Mouse (Mus musculus) mesoderm, embryonic 11.5 days (tissue): Measurements from ENCODE around the gene Eif4g1.
A peak's percentile ranks its signal among the peaks of the same experiment; 100 is the strongest.

Source experiments
- DNase-seq: peaks from one replicate; pipeline ENCODE4 v3.0.0-alpha.2; 2012; ENCODE audit warnings: low read depth, low spot score

Gene Eif4g1

DNA sequence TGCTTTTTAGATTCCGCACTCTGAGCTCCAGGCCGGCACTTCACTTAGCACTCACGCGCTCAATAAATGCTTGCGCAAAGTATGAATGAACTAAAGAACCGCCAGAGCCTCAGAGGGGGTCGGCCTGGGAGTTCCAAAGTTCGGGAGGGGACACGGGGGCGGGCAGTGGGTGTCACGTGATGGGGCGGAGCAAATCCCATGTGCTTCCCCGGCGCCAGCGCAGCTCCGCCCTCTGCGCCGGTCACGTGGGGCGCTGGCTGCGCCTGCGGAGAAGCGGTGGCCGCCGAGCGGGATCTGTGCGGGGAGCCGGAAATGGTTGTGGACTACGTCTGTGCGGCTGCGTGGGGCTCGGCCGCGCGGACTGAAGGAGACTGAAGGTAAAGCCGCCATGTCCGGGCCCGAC is 4.4 kb downstream of the Eif4g1 start:
- peak; percentile 97 for DNase-seq

DNA sequence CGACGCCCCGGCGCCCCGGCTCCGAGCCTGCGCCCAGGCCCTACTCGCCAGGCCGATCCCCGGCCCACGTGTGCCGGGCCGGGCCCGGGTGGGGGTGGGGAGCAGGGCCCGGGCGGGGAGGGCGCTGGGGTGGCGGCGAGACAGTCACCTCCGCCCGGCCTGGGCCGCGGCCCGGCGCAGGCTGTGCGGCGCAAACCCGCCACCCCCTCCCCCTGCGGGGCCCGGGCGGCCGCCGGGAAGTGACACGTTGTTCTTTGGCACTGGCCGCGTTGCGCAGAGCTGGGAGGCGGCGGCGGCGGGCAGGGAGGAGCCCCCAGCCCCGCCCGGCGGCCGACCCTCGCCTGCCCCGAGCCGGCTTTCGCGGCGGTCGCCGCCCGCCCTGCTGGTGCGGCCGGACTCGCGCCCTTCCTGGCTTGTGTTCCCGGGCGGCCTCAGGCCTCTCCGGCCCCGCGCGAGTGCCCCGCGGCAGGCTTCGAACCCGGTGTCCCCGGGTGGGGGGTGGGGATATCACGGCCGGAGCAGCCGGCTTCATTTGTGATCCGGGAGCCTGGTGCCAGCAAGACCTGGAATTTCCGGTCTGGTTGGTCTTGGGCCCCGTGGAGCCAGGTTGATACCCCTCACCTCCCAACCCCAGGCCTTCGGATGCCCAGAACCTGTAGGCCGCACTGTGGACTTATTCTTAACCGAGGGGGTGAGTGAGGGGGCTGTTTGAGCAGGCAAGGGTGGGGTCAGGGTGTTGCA is 5.0 kb downstream of the Eif4g1 start:
- DNase-seq = no peak

GRCm38 (mm10) chr16:20673706-20674303 is 5.7 kb downstream of the Eif4g1 start:
- DNase-seq = no peak

DNA sequence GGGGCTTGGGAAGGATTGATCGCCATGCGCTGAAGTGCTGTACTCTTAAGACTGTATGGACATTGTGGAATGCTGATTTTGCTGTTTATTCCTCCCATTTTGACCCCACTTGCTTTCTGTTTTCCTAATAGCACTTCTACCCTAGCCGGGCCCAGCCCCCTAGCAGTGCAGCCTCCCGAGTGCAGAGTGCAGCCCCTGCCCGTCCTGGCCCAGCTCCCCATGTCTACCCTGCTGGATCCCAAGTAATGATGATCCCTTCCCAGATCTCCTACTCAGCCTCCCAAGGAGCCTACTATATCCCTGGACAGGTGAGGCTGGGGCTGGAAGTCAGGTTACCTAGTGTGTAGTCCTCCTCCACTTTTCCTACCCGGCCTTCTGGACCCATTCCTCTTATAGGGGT is 7.1 kb downstream of the Eif4g1 start:
- DNase-seq = no peak

- DNase-seq = no peak
Measured at GRCm38 (mm10) chr16:20676702-20677101, 8.6 kb downstream of the Eif4g1 start.

GRCm38 (mm10) chr16:20677380-20677779 is 9.3 kb downstream of the Eif4g1 start:
- DNase-seq = no peak

DNA sequence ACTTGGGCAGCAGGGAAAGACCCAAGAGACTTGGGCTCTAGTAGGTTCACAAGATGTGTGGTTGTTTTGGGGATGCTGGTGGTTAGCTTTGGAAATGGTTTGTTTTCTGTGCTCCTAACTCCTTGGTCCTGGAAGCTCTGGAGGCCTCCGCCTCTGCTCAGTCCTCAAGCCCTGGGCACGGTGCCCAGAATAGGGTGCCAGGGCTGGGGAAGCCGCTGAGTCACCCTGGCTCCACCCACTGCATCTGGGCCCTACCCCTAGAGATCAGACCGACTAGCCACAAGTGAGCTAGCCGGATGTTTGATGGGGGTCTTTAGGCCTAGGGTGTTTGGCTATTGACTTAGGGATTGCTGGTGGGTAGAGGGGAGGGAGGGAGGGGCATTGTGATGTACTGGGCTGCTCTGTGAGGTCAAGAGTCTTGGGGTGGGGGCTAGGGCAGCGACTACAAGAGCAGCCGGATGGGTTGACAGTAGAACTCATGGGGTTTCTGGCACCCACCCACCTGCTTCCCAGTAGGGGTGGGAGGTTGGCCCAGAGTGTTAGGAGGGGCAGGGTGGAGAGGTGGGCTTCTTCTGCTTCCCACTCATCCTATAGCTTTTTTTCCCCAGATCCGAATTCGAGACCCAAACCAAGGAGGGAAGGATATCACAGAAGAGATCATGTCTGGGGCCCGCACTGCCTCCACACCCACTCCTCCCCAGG is 10.0 kb downstream of the Eif4g1 start:
- DNase-seq = no peak

GRCm38 (mm10) chr16:20690774-20691173 is 22.7 kb downstream of the Eif4g1 start:
- DNase-seq = no peak

DNA sequence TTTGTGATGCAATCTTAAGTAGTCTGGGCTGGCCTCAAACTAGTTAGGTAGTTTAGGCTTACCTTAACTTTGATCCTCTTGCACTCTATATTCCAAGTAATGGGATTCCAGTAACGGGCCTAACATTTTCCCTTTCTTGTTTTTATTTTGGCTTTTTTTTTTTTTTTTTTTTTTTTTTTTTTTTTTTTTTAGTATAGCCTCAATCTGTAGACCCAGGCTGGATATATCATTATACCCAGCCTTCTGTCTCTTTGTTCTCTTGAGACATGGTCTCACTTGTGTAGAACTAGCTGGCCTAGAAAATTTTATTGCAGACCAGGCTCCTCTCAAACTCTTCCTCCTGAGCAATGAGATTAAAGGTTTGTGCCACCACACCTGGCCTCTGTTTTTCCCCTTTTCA is 23.5 kb downstream of the Eif4g1 start:
- DNase-seq = no peak

- no peak for DNase-seq
Measured at GRCm38 (mm10) chr16:20692241-20692965, 24.3 kb downstream of the Eif4g1 start.

- DNase-seq = peak; percentile 94
Measured at GRCm38 (mm10) chr16:20693111-20693701, 25.1 kb downstream of the Eif4g1 start, which contains the start of gene Fam131a. TSS of gene Fam131a (plus strand) at chr16:20693241.

GRCm38 (mm10) chr16:20694781-20695180 is 26.7 kb downstream of the Eif4g1 start:
- DNase-seq = no peak

DNA sequence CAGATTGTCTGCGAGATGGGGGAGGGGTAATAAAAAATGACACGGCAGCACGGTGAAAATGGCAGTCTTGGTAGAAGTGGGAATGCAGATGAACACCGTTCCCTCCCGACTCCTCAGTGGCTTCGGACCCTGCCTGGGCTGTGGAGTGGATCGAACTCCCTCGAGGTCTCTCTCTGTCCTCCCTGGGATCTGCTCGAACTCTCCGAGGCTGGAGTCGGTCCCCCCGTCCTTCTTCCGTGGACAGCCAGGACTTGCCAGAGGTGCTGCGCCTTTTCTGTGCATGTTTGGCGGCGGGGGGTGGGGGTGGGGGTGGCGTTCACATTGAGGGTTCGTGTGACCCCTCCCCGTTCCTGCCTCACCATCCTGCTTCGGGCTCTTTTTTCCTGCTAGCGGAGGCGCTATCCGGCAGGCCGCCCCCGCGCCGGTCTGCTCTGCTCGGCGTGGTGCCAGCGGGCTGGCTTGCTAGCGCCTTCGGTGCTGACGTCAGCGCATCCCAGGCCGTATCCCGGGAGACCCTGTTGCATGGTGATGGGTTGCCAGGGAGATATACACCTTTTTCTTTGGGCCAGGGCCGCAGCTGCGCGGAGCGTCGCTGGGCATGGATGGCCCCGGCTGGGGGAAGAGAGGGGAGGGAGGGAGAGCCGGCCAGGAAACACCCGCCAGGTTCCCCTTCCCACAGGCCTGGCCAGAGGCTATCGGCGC is 27.7 kb downstream of the Eif4g1 start:
- DNase-seq = peak; percentile 93

GRCm38 (mm10) chr16:20699266-20699665 is 31.2 kb downstream of the Eif4g1 start:
- DNase-seq = no peak

DNA sequence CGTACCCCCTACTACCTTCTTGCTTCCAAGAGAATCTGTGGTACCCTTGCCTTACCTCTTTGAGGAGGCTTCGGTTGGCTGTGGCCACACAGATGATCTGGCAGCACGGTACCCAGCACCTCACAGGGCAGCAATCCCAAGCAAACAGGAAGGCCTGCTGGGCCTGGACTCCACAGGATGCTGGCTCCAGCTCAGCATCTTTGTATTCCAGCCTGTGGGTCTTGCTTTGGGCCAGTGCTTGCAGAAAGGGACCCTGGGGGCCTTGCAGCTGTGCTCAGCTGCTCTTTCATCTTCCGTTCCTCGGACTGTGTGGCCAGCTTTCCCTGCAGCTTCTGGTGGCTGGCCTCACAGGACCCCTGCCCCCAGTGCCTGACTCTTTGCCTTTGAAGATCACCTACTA is 31.9 kb downstream of the Eif4g1 start:
- no peak for DNase-seq

DNA sequence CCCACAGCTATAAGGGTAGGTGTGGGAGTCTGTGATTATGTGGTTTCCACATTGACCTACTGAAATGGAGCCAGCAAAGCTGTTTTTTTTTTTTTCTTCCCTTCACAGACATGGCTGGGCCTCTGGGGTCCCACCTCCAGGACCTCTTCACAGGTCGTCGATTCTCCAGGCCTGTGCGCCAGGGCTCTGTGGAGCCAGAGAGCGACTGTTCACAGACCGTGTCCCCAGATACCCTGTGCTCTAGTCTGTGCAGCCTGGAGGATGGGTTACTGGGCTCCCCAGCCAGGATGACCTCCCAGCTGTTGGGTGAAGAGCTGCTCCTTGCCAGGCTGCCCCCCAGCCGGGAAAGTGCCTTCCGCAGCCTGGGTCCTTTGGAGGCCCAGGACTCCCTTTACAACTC is 33.2 kb downstream of the Eif4g1 start:
- DNase-seq = no peak

GRCm38 (mm10) chr16:20701729-20702521 is 33.8 kb downstream of the Eif4g1 start:
- no peak for DNase-seq

DNA sequence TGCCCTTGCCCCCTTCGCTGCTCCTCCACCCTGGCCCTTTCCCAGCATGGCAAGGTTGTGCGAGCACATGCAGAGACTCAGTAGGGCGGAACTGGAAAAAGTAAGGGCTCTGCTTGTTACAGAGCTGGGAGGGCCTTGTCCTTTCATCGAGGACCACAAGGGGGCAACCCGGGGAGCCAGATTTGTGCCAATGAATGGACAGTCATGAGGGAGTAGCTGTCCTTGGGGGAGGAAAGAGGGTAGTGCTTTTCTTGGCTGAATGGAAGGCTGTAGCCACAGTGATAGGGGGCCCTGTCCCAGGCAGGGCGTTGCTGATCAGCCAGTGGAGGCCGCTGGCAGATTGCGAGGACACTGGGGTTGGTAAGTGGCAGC is 34.4 kb downstream of the Eif4g1 start:
- peak; percentile 77 for DNase-seq

- DNase-seq = no peak
Measured at GRCm38 (mm10) chr16:20703071-20703470, 35.0 kb downstream of the Eif4g1 start.

DNA sequence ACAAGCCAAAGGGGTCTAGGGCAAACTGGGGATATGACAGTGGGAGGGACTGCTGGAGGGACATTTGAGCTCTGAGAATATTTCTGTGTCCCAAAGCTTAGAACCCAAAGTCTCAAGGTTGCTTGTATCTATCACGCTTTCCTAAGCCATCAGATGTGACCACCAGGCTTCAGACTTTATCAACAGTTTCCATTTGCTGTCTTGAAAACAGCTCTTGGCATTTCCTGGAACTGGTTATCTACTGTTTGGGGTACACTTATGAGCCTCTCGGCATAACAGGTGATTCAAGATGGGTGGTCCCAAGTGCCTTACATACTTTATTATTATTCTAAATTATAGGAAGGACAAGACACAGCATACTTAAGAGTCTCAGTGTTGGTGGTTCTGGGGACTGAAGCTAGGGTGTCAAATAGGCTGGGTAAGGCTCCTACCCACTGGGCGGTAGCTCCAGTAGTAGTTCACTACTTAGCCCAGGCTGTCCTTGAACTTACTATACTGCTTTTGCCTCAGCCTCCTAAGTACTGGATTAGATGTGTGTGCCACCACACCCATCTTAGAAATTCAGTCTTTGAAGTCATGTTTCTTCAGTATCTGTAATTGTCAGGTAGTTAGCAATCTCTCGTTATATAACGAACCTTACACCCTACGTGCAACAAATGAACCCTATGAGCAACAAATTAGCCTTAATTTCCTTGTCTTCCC is 35.7 kb downstream of the Eif4g1 start:
- no peak for DNase-seq
